Mouse (Mus musculus) MN1 (cell line): ENCODE data around the gene Bend6.
A peak's percentile ranks its signal among the peaks of the same experiment; 100 is the strongest.

Experiments used
- DNase-seq: peaks from one replicate; pipeline ENCODE4 v3.0.0-alpha.2; 2016; ENCODE audit warnings: low spot score

Gene Bend6

DNA sequence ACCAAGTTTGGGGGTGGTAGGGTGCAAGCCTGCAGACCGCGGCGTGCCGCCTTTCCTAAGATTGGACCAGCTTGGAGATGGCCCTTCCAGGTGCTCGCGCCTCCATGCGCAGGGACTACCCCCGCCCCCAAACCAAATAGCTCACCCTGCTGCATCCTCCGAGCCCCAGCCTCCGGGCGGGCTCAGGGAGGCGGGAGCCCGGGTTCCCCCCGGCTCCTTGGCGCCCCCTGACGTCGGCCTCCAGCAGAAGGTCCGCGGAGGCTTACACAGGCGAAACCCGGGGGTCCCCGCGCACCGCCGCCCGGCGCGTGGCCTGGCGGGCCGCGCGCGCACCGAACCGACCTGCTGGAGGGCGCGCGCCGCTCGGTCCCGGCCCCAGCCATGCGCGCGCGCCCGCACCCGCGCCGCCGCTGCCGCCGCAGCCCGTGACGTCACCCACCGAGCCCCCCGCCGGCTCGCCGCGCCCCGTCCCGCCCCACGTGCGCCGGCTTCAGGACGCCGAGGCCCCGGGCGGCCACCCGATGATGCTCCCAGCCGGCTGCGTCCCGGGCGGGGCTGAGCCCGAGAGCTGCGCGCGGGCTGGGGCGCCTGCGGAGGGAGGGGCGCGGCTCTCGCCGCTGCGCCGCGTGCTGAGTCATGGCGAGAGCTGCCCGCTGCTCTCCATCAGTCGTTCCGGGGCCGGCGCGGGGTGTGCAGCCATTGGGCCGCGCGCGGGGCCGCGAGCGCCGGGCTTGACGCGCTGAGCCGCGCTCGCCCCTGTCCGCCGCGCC, at the start of gene Bend6:
Gene Bend6 (minus strand): TSS at position 396 of the 770 bp plus-strand sequence.
- DNase-seq, result peak; percentile 92

DNA sequence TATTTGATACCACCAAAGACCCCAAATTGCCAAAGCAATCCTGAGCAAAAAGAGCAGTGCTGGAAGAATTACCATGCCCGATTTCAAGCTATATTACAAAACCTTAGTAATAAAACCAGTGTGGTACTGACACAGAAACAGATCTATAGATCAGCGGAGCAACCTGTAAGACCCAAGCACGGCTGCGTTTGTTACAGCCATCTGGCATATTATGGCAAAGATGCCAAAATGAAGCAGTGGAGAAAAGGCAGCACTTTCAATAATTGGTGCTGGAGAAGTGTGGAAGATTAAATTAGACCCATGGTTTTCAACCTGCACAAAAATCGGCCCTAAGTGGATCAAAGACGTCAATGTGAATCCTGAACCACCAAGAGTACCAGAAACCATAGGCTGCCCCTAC, 48.0 kb upstream of the Bend6 start:
- DNase-seq, result no peak

DNA sequence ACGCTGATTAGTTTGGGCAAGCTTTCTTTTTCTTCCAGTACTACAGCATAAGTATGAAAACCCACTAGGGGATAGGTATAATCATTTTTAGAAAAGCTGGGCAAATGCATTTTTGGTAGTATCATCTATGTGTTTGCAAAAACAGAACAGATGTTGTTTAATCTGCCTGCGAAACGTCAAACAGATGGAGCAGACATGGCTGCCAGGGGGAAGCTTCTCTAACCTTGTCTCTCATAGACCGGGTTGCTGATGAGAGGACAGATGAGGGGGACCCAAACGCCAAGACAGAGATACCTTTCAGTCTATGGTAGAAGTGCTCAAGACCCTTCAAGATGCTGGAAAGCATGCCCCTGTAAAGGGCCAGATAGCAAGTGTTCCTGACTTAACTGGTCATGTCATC, 40.9 kb upstream of the Bend6 start:
- DNase-seq, result no peak

- no peak for DNase-seq
Observed at GRCm38 (mm10) chr1:33947838-33948237, 40.2 kb upstream of the Bend6 start.

GRCm38 (mm10) chr1:33946601-33947395, 39.2 kb upstream of the Bend6 start:
- no peak for DNase-seq

- DNase-seq, result no peak
Observed at GRCm38 (mm10) chr1:33945756-33946155, 38.1 kb upstream of the Bend6 start.

DNA sequence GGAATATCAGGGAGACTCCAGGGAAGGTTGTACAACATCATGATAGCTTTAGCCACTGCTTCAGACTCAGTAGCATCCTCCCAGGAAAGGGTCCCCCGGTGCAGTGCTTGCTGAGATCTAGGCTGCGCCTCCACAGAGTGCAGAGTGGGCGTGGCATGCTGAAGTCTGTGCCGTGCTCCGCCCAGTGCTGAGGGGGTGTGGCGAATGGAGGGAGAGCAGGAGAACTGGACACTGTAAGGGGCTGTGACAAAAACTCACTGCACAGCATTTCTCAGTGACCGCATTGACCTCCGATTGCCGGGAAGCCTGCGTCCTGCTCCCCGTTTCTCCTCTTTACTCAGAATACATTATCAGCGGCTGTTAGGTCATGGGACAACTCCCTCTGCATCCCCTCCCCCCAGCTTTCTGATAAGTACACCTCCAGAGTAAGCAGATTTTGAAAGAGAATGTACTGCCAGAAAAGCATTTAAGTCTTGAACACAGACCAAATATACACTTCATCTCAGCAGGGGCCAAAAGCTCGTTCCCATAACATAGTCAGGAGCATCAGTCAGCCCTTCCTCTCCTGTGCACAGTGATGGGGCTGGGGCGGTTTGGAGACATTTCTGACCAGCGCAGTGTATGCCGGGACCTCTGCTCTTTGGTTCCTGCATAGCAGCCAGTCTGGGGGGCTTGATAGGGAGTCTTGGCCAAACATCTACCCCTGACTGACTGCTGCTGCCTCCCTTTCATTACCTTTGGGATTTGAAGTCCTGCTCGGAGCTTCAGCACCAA, 37.5 kb upstream of the Bend6 start:
- no peak for DNase-seq

GRCm38 (mm10) chr1:33943943-33944342, 36.3 kb upstream of the Bend6 start:
- DNase-seq, result no peak

GRCm38 (mm10) chr1:33942638-33943037, 35.0 kb upstream of the Bend6 start:
- no peak for DNase-seq

DNA sequence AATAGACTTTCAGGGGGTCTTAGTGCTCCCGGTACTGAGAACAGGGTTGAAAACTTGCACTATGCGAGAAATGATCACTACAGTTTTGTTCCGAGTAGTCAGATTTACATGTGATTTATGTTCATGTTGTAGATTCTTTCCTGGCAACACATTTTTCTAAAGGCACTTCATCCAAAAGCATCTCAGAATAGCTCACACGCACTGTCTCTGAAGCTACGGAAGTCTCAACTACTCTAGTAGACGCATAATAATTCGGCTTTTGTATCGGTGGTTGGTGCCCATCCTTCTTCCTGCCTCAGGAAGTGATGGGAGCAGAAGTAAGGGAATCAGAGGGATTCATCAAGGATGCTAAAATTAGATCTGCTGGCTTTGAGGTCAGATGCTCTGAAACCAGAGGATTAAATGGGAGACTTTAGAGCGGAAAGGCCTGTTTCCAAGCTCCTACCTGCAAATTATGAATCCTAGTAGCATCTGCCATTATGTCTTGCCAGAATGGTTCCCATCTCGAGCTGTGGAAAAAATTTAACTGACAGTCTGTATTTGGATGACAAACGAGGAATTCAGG, 32.8 kb upstream of the Bend6 start:
- no peak for DNase-seq

DNA sequence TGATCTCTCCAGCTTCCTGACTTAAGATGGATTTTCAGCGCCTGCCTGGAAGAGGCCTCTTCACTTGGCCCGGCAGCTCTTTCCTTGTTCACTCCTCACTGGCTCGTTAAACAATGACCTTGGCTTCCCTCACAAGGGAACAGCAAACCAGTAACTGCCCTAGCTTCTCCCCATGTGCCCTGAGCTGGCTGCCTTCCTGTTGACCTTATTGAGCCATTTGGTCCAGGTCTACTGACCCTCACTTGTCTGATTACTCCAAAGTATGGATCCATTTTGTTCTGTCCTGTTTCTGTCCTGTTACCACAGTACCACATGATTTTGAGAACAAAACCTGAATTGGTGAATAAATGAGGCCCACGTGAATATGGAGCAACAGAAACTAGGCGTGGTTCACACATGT, 32.2 kb upstream of the Bend6 start:
- DNase-seq, result no peak

- DNase-seq, result no peak
Observed at GRCm38 (mm10) chr1:33935946-33936345, 28.3 kb upstream of the Bend6 start.

GRCm38 (mm10) chr1:33932845-33933499, 25.4 kb upstream of the Bend6 start:
- no peak for DNase-seq

DNA sequence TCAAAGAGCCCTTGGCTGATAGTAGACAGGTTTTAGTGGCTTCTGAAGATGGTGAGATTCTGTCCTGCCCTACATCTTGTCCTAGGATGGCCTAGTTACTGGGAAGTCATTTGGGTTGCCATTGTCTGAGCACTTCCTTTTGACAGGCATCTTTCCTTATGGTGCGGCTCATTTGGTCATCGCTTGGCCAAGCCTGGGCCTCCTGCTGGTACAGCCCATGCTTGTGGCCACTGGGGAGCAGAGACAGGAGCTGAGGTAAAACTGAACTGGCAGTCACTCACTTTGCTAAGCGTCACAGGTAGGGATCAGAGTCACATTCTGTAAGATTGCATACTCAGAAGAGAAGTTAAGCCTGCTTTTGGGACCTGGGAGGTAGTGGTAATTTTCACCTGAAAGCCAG, 24.6 kb upstream of the Bend6 start:
- no peak for DNase-seq

GRCm38 (mm10) chr1:33931791-33932190, 24.2 kb upstream of the Bend6 start:
- no peak for DNase-seq

GRCm38 (mm10) chr1:33927466-33927865, 19.9 kb upstream of the Bend6 start:
- no peak for DNase-seq

GRCm38 (mm10) chr1:33925283-33925682, 17.7 kb upstream of the Bend6 start:
- DNase-seq, result no peak

- no peak for DNase-seq
Observed at GRCm38 (mm10) chr1:33922975-33923374, 15.4 kb upstream of the Bend6 start.

- DNase-seq, result no peak
Observed at GRCm38 (mm10) chr1:33916554-33916953, 8.9 kb upstream of the Bend6 start.

- DNase-seq, result no peak
Observed at GRCm38 (mm10) chr1:33911589-33911988, 4.0 kb upstream of the Bend6 start.

DNA sequence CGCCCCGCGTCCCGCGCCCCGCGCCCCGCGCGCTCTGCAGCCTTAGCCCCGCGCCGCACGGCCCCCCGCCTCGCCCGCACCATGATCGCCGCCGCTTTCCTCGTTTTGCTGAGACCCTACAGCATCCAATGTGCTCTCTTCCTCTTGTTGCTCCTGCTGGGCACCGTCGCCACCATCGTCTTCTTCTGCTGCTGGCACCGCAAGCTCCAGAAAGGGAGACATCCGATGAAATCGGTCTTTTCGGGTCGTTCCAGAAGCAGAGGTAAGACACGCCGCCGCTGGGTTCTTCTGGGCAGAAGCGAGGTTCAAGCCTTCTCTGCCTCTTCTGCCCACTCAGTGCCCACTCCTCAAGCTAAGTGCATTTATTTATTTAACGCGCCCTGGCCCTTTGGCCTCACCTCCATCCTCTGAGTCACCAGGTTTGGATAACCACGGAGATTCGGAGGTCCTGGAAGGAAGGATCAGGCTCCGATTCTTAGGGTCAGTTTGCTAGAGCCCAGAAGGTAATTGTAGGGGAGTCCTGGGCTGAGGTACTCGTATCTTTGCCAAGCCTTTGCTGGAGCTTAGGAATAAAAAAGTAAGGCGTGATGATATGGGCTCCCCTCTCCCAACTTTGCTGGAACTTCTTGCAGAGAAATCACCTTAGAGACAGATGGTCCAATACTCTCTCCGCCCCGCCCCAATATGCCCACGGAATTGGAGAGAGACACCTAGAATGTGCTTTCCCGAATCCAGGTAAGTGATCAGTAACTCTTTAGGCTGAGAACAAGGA, 761 bp upstream of the Bend6 start, which contains the start of gene Dst:
Gene Dst (plus strand): TSS at position 35 of the 772 bp plus-strand sequence.
- DNase-seq, result no peak
